Mouse (Mus musculus) midbrain, embryonic 14.5 days (tissue): Measurements from ENCODE around the gene Mthfs. TPM values are rescaled to one million over a fixed set of nuclear protein-coding genes. Genes with fewer than 3 reads are reported as not detected.
"Not testable (repeated sequence)": the region's sequence is repeated elsewhere in the genome, so short reads cannot be mapped to it uniquely, and the experiment has no call there.

Source experiments
- ATAC-seq: fragments of 200-750 bp; cut with Nextera tagmentation; 2 replicates; pipeline ENCODE4 v1.8.0; 2017; ENCODE audit warnings: moderate number of reproducible peaks, moderate library complexity; ENCODE audit not compliant: low FRiP score, low TSS enrichment
- DNase-seq: peaks from one replicate; pipeline ENCODE4 v3.0.0-alpha.2; 2015
- H3K27ac ChIP-seq: fragments of 300-500 bp; sonication (generic); replicated peaks from 2 replicates; pipeline ENCODE4 v1.5.1; 2014; ENCODE audit warnings: mild to moderate bottlenecking, low read depth, low read length, moderate library complexity
- H3K27me3 ChIP-seq: fragments of 300-500 bp; sonication (generic); 2 replicates; pipeline ENCODE4 v1.6.1; 2014; ENCODE audit warnings: low read length, control low read depth, mixed read lengths; ENCODE audit not compliant: control insufficient read depth, insufficient read depth
- H3K36me3 ChIP-seq: fragments of 300-500 bp; sonication (generic); 2 replicates; pipeline ENCODE4 v1.6.1; 2014; ENCODE audit warnings: low read length, control low read depth; ENCODE audit not compliant: control insufficient read depth, insufficient read depth
- H3K4me1 ChIP-seq: fragments of 300-500 bp; sonication (generic); 2 replicates; pipeline ENCODE4 v1.6.1; 2014; ENCODE audit warnings: mild to moderate bottlenecking, antibody characterized with exemption, low read length, control low read depth; ENCODE audit not compliant: control insufficient read depth, insufficient read depth
- H3K4me2 ChIP-seq: fragments of 300-500 bp; sonication (generic); 2 replicates; pipeline ENCODE4 v1.6.1; 2014; ENCODE audit warnings: mild to moderate bottlenecking, low read length, moderate library complexity
- H3K4me3 ChIP-seq: fragments of 300-500 bp; sonication (generic); replicated peaks from 2 replicates; pipeline ENCODE4 v1.5.1; 2014; ENCODE audit warnings: low read depth, low read length
- H3K9ac ChIP-seq: fragments of 300-500 bp; sonication (generic); replicated peaks from 2 replicates; pipeline ENCODE4 v1.6.1; 2014; ENCODE audit warnings: mild to moderate bottlenecking, low read length, moderate library complexity
- H3K9me3 ChIP-seq: fragments of 300-500 bp; sonication (generic); 2 replicates; pipeline ENCODE4 v1.6.1; 2016; ENCODE audit warnings: low read length, control low read depth, mixed read lengths; ENCODE audit not compliant: control insufficient read depth
- WGBS: fragments of 180-500 bp; shearing (Covaris S2); extraction: QIAGEN DNeasy Blood & Tissue Kit; methylation state at CpG from one replicate; pipeline ENCODE4 v1.1.7; 2014; 5-methylcytosine and 5-hydroxymethylcytosine counted together
- polyA plus RNA-seq: library from polyadenylated mRNA; unstranded; fragments of >200 nt; fragmentation: Nextera tagmentation; extraction: Ambion mirVana; gene quantifications from 2 replicates; pipeline ENCODE4 v1.2.1, GENCODE M21; 2014

The Mthfs gene
- polyA plus RNA-seq, 1 experiment from 2014 or later: 10.4 TPM

- H3K27ac ChIP-seq, H3K9ac ChIP-seq, ATAC-seq, H3K36me3 ChIP-seq, DNase-seq, H3K4me2 ChIP-seq, H3K4me1 ChIP-seq, H3K9me3 ChIP-seq, H3K4me3 ChIP-seq, H3K27me3 ChIP-seq: not testable (repeated sequence)
Observed at GRCm38 (mm10) chr9:89202256-89202655, 8.2 kb upstream of the Mthfs start.

GRCm38 (mm10) chr9:89208939-89209338 lies 1.5 kb upstream of the Mthfs start:
- H3K4me3 ChIP-seq, H3K4me2 ChIP-seq, H3K27me3 ChIP-seq, H3K9me3 ChIP-seq, H3K27ac ChIP-seq, H3K9ac ChIP-seq, ATAC-seq, H3K4me1 ChIP-seq, DNase-seq, H3K36me3 ChIP-seq: not testable (repeated sequence)
- 80% methylated on average over 1 of the region's 1 CpGs for WGBS

GRCm38 (mm10) chr9:89211065-89211858 lies 786 bp downstream of the Mthfs start:
- 5% methylated on average over 10 of the region's 44 CpGs for WGBS
- H3K4me1 ChIP-seq, H3K9me3 ChIP-seq, H3K27ac ChIP-seq, H3K27me3 ChIP-seq, H3K36me3 ChIP-seq, H3K9ac ChIP-seq: not testable (repeated sequence)
- ATAC-seq (peak; percentile 93), DNase-seq (peak; percentile 43)
- Histone ChIP-seq H3K4me3 (peak overlapping the region; percentile 25), H3K4me2 (peak overlapping the region; percentile 46)

- not testable (repeated sequence) for H3K9me3 ChIP-seq, H3K27ac ChIP-seq, H3K4me3 ChIP-seq, H3K36me3 ChIP-seq, DNase-seq, H3K27me3 ChIP-seq, H3K4me1 ChIP-seq, ATAC-seq, H3K4me2 ChIP-seq, H3K9ac ChIP-seq
- 29% methylated on average over 1 of the region's 1 CpGs for WGBS
Observed at GRCm38 (mm10) chr9:89212428-89212827, 2.0 kb downstream of the Mthfs start.

GRCm38 (mm10) chr9:89218174-89218573 lies 7.7 kb downstream of the Mthfs start:
- H3K9me3 ChIP-seq, H3K4me1 ChIP-seq, ATAC-seq, H3K4me3 ChIP-seq, H3K27me3 ChIP-seq, H3K4me2 ChIP-seq, H3K36me3 ChIP-seq, H3K27ac ChIP-seq, DNase-seq, H3K9ac ChIP-seq: not testable (repeated sequence)
- 86% methylated on average over 4 of the region's 4 CpGs for WGBS

- H3K9ac ChIP-seq, H3K4me2 ChIP-seq, DNase-seq, H3K4me3 ChIP-seq, H3K9me3 ChIP-seq, H3K27me3 ChIP-seq, H3K36me3 ChIP-seq, H3K27ac ChIP-seq, H3K4me1 ChIP-seq, ATAC-seq: not testable (repeated sequence)
- WGBS: 95% methylated on average over 3 of the region's 4 CpGs
Observed at GRCm38 (mm10) chr9:89219668-89220067, 9.2 kb downstream of the Mthfs start.

- DNase-seq, H3K4me3 ChIP-seq, H3K9ac ChIP-seq, H3K27me3 ChIP-seq, H3K9me3 ChIP-seq, H3K27ac ChIP-seq, H3K4me2 ChIP-seq, H3K4me1 ChIP-seq, ATAC-seq, H3K36me3 ChIP-seq: not testable (repeated sequence)
- 92% methylated on average over 6 of the region's 6 CpGs for WGBS
Observed at GRCm38 (mm10) chr9:89220704-89221287, 10.3 kb downstream of the Mthfs start.

- Histone ChIP-seq H3K9me3 (no peaks in the 10 kb centered on the region), H3K36me3 (no peaks in the 10 kb centered on the region), H3K4me3 (no peak overlapping the region), H3K27me3 (no peaks in the 10 kb centered on the region), H3K4me2 (no peak overlapping the region), H3K27ac (no peak overlapping the region), H3K4me1 (no peaks in the 10 kb centered on the region), H3K9ac (no peak overlapping the region)
- 57% methylated on average over 4 of the region's 4 CpGs for WGBS
- ATAC-seq: peak; percentile 68
- DNase-seq: peak; percentile 78
Observed at GRCm38 (mm10) chr9:89226071-89226470, 15.6 kb downstream of the Mthfs start.

GRCm38 (mm10) chr9:89228122-89228521 lies 17.6 kb downstream of the Mthfs start:
- Histone ChIP-seq H3K4me2 (no peak overlapping the region), H3K27ac (no peak overlapping the region), H3K27me3 (no peaks in the 10 kb centered on the region), H3K9ac (no peak overlapping the region), H3K4me3 (no peak overlapping the region), H3K36me3 (no peaks in the 10 kb centered on the region), H3K4me1 (no peaks in the 10 kb centered on the region), H3K9me3 (no peaks in the 10 kb centered on the region)
- DNase-seq (no peak), ATAC-seq (no peak)
- 86% methylated on average over 7 of the region's 7 CpGs for WGBS
